Mouse (Mus musculus): ENCODE measurements around the gene Cir1.

Gene Cir1

DNA sequence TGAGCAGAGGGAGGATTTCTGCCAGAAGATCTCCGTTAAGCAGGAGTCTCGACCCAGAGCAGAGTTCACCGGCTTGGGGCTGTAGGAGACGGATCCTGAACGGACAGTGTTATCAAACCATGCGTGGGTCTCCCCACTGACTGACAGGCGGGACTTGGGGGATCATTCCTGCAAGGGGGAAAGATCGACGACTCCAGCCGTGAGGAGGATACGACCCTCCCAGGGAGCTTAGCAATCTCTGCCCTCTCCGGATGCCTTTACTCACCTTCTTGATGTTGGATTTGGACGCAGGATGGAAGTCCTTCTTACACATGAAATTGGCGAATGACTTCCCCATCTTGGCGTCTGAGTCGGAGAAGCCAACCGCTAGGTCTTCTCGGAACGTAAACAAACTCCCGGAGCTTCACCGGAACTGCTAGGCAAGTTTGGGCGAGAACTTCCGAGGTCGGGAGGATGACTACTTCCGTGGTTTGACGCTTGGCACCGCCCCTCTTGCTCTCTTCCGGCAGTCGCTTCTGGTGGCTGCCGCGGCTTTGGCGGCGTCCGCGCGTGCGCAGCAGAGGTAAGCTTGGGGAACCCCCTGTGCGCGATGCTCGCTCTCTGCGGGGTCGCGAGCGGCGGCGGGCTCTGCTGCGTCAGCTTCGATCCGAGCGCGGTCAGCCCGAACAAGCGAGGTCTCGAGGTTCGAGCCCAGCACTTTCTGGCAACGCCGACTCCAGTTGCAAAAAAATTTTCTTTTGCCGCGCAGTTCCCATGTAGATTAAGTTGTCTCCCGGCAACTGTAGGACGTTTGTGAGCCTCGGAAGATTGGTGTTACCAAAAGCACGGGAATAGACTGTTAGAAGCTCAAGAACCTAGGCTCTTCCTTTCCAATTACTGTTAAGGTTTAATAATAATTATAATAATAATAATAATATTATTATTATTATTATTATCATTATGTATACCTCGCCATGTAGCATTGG, at the start of gene Cir1, which contains the start of gene Scrn3:
Gene Cir1, minus strand, starts transcription at position 550 of the 965 bp plus-strand sequence.
Gene Scrn3, plus strand, starts transcription at position 450 of the 965 bp plus-strand sequence.
- peak; percentile 100 for DNase-seq

DNA sequence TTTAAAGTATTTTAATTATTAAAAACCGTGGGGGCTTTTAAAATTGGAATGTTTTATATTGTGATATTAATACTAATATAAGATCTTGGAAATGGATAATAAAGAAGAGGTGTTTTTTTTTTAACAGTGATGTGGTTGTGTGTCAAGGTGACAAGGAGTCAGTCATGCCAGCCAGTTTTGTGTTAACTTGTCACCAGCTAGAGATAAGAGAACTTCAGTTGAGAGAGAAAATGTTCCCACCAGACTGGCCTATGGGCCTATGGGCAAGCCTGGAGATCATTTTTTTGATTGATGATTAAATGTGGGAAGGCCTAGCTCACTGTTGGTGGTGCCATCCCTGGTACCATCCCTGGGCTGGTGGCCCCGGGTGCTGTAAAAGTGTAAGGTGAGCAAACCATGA, 48.0 kb upstream of the Cir1 start:
- no peak for DNase-seq

DNA sequence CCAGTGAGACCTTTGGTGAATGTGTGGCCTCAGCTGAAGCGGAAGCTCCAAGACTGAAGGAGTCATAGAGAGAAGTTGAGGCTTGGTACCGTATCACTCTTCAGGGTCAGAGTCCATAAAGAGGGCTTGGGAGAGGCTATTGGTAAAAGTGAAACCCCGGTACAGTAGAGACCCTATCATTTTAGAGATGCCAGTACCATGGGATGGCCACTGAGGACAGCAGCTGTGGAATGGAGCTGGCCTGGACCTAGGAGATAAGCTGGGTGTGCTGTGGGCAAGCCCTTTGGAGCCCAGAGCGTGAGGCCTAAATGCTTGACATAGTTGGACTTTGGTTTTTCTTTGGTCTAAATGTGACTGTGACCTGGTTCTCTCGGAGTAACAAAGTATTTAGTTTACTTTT, 47.4 kb upstream of the Cir1 start:
- DNase-seq, result peak; percentile 54

DNA sequence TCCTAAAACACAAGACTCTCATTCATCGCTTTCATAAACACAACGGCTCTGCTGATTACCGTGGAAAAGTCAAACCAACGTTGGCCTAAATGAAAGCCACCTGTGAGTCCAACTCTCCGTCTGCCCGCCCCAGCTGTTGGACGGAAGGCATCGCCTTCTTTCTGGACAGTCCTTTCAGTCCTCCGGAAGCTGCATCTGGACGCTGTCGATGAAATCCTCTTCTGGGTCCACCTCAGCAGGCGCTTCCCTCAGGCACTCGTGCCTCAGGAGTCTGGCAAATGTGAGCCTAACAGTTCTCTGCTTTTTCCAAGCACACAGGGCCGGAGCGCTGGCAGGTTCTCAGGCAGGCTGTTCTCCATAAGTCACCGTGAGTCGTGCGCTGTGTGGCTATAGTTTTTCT, 44.5 kb upstream of the Cir1 start:
- peak; percentile 79 for DNase-seq

DNA sequence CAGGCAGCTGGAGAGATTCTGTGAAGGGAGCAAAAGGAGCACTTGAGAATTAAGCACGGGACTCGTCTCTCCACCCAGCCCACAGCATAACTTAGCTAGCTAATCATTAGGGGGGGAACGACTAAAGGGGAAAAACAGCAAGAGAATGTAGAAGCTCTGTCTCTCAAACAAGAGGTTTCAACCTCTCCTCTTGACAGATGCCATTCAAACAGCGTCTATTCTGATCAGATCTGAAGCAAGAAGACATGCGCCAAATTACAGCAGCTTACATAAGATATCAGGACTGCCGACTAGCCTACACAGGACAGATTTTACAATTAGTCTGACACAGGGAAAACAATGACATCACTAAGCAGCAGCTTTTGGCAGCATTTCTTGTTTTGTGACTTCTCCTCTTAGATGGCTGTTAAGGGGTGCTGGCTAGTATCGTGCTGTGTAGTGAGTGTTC, 39.5 kb upstream of the Cir1 start:
- DNase-seq, result peak; percentile 95

DNA sequence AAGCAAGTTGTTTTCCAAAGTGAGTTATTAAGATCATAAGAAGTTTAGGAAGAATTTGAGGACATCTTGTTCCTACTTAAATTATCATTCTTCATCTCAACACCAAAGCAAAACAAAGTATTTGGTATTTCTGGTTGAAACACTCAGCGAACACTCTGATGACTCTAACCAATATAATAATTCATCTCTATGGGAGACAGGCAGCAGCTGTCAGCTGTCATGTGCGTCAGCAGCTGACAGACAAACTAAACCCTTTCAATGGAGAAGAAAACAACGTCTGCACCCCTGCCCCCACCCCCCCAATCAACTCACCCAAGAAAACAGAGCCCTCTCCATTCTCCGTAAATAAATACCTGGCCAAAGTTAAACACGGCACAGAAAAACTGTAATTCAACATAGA, 39.0 kb upstream of the Cir1 start:
- DNase-seq, result peak; percentile 89

DNA sequence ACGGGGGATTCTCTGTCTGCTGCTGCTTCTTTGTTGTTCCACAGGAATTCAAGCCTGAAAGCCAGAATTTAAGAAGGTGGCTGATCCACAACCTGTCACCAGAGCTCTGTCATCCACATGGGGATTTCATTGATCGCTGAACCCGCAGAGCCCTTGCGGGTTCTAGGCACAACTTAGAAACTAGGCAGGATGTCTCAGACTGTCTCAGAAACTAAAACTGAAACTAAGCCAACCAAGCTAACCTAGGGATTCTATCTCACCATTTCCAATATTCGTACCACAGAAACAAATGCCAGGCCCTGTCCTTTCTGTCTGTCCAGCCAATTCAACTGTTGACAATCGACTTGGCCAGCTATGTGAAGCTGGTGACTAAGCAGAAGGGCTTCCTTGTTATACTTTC, 35.7 kb upstream of the Cir1 start:
- DNase-seq, result peak; percentile 27

DNA sequence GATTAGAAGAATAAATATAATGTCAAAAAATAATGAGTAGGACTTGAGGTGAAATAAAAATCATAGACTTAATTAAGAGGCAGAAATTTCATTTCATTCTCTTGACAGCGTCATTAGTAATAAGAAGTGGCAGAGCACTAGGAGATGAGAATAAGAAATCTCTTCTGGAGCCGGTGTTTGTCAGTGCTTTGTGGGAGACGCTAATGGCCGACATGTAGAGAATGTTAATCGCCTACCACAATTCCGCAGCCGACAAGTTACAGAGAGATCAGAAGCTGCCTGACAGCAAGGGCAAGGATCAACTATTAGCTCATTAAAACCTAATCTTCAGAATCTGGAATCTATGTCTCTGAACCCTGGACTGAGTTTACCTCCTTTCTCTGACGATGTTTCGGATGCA, 35.3 kb upstream of the Cir1 start:
- peak; percentile 71 for DNase-seq

DNA sequence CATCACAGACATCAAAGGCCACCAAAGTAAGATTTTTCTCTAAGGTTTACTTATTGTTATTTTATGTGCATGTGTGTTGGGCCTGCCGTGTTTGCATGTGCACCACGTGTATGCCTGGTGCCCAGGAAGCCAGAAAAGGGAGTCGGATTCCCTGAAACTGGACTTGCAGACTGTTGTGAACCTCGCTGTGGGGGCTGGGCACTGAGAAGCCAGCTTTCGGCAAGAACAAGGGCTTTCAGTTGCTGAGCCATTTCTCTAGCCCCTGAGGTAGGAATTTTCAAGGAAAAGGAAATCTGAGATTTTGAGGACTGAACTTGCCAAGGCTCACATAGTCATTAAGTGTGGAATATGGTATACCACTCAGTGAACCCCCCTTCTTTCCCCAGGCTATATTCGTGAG, 34.6 kb upstream of the Cir1 start:
- peak; percentile 49 for DNase-seq

DNA sequence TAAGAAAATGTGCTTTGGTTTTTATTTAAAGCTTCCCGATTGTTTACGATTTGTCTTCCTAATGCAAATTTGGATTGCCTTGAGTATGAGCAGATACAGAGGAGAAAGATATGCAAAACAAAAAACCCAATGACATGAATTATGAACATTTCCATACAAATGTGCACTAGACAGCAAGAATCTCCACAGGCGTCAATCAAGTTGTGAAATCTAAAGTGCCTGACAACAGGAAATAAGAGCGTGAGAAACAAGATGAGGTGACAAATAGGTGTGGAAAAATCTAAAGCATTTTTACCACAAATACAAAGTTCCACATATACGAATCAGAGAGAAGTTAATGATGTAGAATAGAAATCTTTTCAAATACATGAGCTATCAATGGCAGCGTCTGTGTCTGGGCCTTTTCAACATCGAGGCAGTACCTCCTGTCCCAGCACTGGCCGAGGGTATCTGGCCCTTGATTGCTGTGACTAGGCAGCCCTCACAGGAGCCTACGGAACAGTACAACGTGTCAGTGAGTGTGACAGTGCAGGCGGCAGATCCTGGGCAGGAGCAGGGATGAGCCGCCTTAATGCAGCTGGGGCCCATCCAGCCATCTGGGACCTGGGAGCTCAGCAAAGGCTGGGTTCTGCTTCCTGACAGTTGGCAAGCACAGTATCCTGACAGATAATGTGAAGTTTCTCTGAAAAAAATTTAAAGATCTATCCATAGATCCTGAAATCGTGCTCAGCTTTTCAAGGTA, 34.0 kb upstream of the Cir1 start:
- DNase-seq, result peak; percentile 76

DNA sequence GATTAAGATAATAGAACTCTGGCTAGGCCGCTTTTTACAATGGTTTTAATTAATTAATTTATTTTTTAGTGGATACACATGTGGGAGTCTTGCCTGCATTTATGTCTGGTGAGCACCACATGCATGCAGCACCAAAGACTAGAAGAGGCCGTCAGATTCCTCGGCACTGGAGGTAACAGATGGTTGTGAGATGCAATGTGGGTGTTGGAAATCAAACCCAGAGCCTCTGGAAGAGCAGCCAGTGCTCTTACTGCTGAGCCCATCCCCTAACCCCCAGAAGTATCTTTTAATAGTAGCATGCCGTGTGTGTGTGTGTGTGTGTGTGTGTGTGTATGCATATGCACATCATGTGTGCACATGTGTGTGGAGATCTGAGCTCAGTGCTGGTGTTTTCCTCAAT, 32.7 kb upstream of the Cir1 start:
- no peak for DNase-seq

DNA sequence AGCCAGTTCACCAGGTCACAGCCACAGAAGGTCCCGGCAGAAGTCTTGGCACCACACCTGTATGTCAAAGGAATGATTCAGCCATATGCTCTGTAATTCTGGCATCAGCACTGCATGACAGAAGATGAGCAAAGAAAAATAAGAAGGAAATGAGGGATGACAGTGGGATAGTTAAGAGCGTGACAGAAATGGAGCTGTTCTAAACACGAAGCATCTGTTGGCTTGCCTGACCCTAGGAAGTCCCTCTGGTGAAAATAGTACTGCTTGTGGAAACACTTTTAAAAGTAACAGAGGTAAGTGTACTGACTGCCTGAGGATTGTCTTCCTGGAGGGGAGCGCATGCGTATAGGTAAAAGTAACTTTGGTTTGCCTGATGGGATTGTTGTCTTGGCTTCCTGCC, 31.2 kb upstream of the Cir1 start:
- no peak for DNase-seq

DNA sequence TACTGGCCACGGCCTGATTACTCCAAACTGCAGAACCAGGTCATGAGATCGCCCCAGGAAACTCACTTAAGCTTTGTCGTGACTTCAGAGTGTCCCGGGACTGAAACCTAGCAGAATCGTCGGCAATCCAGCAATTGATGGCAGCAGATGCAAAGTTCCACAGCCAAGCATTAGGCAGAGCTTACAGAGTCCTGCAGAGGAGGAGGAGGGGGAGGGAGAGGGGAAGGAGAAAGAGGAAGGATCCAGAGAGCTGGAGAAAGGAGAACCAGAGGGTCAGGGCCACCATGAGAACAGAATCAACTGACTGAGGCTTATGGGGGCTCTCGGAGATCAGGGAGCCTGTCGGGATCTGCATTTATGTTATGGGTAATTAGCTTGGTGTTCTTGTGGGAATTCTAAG, 25.9 kb upstream of the Cir1 start:
- peak; percentile 80 for DNase-seq

DNA sequence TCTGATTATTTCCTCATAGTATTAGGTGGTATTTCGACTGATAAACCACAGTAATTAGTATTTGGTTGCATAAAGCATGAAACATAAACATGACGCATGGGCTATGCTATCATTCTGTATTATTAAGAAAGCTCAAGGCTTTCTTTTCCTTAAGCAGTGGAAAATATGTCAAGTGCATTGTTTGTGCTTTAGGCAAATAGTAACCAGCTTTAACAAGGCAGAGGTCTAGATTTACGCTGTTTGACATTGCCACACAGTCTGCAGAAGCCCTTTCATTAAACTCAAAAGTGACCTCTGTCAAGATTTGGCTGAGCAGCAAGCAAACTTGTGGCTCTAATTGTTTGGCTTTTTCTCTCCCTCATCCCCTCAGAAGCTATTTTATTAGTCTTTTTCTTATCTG, 23.4 kb upstream of the Cir1 start:
- DNase-seq, result no peak

DNA sequence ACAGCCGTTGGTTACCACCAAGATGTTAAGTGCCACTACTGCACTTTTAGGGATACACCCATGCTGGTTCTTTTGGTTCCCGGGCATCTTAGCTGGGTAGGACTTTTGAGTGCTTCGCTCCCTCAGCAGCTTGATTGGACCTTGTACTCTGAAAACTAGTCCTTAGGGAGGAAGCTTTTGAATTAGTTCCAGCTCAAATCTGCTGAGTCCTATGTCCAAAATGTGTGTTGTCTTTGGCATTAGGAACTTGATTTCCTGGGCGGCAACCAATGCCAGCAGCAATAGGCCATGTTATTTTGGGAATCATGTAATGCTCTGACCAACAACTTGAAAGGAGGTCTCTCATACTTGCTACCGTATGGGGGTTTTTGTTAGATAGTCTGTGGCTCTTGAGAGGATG, 13.4 kb upstream of the Cir1 start:
- peak; percentile 90 for DNase-seq

DNA sequence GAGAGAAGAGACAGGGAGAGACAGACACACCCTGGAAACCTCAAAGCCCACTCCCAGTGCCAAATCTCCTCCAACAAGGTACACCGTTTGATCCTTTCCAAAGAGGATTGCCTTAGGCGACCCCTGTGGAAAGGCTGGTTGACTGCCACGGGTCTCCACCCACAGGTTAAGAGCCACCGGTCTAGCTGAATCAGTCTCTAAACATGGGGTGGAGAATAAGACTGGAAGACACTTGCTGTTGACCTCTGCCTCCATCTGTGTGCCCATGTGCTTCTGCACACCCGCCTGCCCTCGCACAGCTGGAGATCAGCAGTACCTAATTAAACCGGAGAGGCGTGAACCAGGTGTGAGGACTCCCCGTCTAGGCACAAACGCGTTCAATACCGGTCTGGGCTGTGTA, 10.5 kb upstream of the Cir1 start:
- DNase-seq, result no peak

DNA sequence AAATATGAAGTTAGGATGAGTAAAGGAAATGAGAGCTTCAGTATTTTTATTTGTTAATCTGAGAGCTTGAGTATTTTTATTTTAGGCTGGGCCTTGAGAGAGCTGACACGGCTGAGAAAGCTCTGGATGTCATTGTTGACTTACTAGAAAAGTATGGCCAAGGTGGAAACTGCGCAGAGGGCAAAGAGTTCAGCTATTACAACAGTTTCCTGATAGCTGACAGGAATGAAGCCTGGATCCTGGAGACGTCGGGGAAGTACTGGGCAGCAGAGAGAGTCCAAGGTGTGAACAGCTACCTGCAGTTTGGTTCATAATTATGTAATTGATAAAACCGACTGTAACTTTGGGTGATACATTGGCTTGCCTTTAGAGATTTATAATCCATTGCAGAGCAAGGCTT, 6.7 kb upstream of the Cir1 start:
- no peak for DNase-seq

DNA sequence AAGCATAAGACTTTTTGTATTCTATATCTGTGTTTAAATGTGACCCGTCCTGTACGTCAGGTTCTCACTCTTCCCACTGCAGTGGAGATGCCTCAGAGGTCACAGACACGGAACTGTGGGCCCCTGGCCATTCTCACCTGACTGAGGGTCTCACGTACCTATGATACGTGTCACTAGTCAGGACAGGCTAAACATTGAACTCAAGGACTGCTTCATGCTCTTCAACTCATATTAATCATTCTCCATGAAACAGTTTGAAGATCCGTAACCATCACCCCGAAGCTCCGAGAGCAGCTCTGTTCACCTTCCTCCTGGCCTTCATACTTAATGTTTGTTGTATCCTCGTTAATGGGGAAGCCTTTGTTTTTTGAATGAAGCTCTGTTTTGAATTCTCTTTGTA, 4.9 kb upstream of the Cir1 start:
- no peak for DNase-seq

DNA sequence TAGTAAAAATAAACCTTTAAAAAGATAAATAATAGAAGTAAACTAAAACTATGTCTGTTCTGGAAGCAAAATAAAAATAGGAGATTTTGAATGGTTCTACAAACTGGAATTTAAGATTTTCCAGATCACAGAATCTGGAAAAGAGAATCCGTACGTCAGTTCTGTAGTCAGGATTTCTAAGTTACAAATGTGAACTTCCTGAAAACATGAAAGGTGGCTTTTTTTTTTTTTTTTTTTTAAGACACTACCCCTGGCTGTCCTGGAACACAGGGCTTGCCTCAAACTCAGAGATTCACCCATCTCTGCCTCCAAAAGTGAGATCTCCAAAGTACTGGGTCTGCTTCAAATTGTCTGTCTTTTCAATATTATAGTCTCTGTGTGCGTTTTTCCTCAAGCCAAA, 1.8 kb upstream of the Cir1 start:
- DNase-seq, result no peak

DNA sequence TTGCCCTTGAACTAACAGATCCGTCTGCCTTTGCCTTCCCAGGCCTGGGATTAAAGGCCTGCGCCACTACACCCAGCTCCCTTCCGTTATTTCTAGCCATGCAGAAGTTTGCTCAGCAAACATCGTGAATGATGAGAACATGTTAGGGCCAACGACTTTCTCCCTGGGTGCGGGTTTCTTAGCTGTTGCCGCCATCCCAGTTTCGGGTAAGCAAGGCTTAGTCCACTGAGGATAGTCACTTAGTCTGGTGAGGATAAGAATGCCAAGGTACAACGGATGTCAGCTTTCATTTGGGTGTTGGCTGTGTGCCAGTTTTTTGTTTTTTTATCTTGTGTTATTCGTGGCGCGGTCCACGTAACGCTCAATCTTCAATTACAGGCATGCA, 608 bp upstream of the Cir1 start:
- DNase-seq, result peak; percentile 94

DNA sequence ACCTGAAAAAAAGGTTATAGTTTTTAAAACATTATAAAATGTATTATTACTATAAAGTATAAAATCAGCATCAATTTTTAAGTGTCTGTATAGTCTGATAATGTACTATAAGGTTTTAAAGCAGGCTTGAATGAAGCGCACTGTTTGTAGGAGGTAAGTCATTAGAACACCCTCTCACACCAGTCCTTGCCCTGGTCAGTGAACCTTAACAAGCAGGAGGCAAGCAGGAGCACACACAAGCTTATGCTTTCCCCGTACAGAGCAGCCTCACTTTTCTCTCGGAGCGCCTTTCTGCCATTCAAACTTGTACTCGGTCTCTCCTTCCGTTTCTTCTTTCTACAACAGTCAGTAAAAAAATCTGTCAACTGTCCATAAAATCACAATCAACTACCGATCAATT, 6.5 kb downstream of the Cir1 start:
- DNase-seq, result no peak

DNA sequence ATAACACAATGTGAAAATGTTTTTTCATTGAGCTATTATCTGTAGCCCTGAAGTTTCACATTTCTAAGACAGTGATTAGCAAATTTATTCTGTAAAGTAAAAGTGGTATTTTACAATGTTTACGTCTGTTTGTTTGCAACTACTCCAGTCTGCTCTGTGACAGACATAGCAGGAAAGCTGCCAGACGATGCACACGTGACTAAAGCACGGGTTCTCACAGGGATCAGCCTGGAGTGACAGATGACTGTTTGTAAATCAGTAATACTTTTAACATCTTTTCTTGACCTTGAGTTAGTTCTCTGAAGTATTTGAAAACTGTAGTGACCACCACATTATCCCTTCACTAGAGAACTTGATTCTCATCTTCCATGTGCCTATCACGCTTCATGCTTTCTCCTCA, 8.0 kb downstream of the Cir1 start:
- DNase-seq, result no peak

DNA sequence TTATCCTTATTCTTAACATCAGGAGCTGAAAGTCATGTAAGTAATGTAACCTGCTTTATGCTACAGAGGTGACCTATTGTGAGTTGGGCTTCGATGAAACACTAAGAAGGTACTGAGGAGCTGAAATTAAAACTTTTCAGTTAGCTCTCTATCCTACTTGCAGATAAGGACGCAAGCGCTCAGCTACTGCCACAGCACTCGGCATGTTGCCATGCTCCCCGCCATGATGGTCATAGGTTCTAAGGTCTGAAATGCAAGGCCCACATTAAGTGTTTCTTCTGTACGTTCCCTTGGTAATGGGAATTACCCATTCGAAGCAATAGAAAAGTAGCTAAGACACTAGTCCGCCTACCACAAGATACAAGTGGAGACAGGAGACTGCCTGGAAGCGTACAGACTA, 9.8 kb downstream of the Cir1 start:
- no peak for DNase-seq

DNA sequence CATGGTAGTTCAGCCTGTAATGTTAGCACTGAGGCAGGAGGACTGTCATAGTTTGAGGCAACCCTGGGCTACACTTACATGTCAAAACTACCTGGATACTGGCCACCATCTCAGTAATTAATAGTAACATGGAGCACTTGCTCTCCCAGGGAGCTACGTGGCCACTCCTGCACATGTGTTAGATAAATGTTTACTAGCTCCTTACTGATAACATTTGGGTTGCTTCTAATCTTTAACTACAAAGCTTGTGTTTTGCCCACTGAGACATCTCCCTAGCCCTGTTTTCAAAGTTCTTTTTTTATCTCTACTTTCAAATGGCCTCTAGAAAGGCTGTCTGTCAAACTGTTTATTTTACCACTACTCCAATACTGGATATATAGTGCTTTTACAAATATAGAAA, 10.5 kb downstream of the Cir1 start:
- no peak for DNase-seq

All from heart, adult 11 months (tissue).